Mouse (Mus musculus) MEL (cell line): ENCODE measurements around the gene Itpr2. TPM values are rescaled to one million over a fixed set of nuclear protein-coding genes. Genes with fewer than 3 reads are reported as not detected.

Experiments
- DNase-seq: peaks from one replicate; pipeline ENCODE4 v3.0.0; 2011; ENCODE audit warnings: low read depth, low spot score
- H3K27ac ChIP-seq: 2 replicates; pipeline ENCODE4 v1.5.1; 2012; ENCODE audit warnings: low read depth, mild to moderate bottlenecking, control low read depth, low read length, moderate library complexity; ENCODE audit not compliant: control insufficient read depth
- H3K27me3 ChIP-seq, 2 experiments: fragments of 150-350 bp in 1 of 2; sonication (generic) in 1 of 2; 2 replicates each; pipeline ENCODE4 v1.6.1; 2012; ENCODE audit warnings: low read length in 2 of 2, mild to moderate bottlenecking in 2 of 2, improper control_type of control experiment in 1 of 2, moderate library complexity in 1 of 2; ENCODE audit not compliant: insufficient read depth in 2 of 2, control insufficient read depth in 1 of 2
- H3K36me3 ChIP-seq, 2 experiments: 2 replicates each; pipeline ENCODE4 v1.6.1; 2012 to 2014; ENCODE audit warnings: low read length in 2 of 2, improper control_type of control experiment in 1 of 2, inconsistent platforms in 1 of 2, mild to moderate bottlenecking in 1 of 2; ENCODE audit not compliant: insufficient read depth in 2 of 2, control insufficient read depth in 1 of 2
- H3K4me1 ChIP-seq, 2 experiments: fragments of 150-350 bp in 1 of 2; sonication (generic) in 1 of 2; 2 replicates each; pipeline ENCODE4 v1.6.1; 2012; ENCODE audit warnings: low read length in 2 of 2, improper control_type of control experiment in 1 of 2, mild to moderate bottlenecking in 1 of 2; ENCODE audit not compliant: insufficient read depth in 2 of 2, control insufficient read depth in 1 of 2
- H3K4me3 ChIP-seq, 2 experiments: fragments of 150-350 bp in 1 of 2; sonication (generic) in 1 of 2; 2 replicates each; pipeline ENCODE4 v1.5.1; 2012; ENCODE audit warnings: low read depth in 2 of 2, low read length in 2 of 2, mild to moderate bottlenecking in 2 of 2, moderate library complexity in 2 of 2, control low read depth in 1 of 2, improper control_type of control experiment in 1 of 2; ENCODE audit not compliant: control insufficient read depth in 1 of 2, insufficient read depth in 1 of 2
- H3K79me2 ChIP-seq: 2 replicates; pipeline ENCODE4 v1.6.1; 2012; ENCODE audit warnings: mild to moderate bottlenecking, low read length, moderate library complexity; ENCODE audit not compliant: control insufficient read depth, poor library complexity, insufficient read depth
- H3K9ac ChIP-seq: 2 replicates; pipeline ENCODE4 v1.6.1; 2012; ENCODE audit warnings: low read depth, mild to moderate bottlenecking, control low read depth, low read length, moderate library complexity; ENCODE audit not compliant: control insufficient read depth, poor library complexity, severe bottlenecking
- H3K9me3 ChIP-seq: fragments of 150-350 bp; sonication (generic); replicated peaks from 2 replicates; pipeline ENCODE4 v1.6.1; 2012; ENCODE audit warnings: mild to moderate bottlenecking, low read length, improper control_type of control experiment, moderate library complexity; ENCODE audit not compliant: insufficient read depth
- BHLHE40 ChIP-seq: IDR thresholded peaks from 2 replicates; pipeline ENCODE4 v1.6.1; 2012; ENCODE audit warnings: low read depth, mild to moderate bottlenecking, inconsistent platforms, low read length, improper control_type of control experiment, borderline replicate concordance
- CHD1 ChIP-seq: IDR thresholded peaks from 2 replicates; pipeline ENCODE4 v1.6.1; 2012; ENCODE audit warnings: low read depth, mild to moderate bottlenecking, inconsistent platforms, low read length, improper control_type of control experiment
- CHD2 ChIP-seq: IDR thresholded peaks from 2 replicates; pipeline ENCODE4 v1.6.1; 2011; ENCODE audit warnings: low read length, improper control_type of control experiment
- CTCF ChIP-seq, 3 experiments: IDR thresholded peaks in 2 of 3; conservative IDR thresholded peaks in 1 of 3; 2 replicates each; pipeline ENCODE4 v1.5.1; 2011 to 2012; ENCODE audit warnings: low read length in 3 of 3, low read depth in 2 of 3, mild to moderate bottlenecking in 2 of 3, improper control_type of control experiment in 1 of 3, inconsistent platforms in 1 of 3, mixed read lengths in 1 of 3, moderate library complexity in 1 of 3; ENCODE audit not compliant: control insufficient read depth in 1 of 3, insufficient read depth in 1 of 3, poor library complexity in 1 of 3, severe bottlenecking in 1 of 3
- E2F4 ChIP-seq: IDR thresholded peaks from 2 replicates; pipeline ENCODE4 v1.6.1; 2011; ENCODE audit warnings: low read depth, low read length, improper control_type of control experiment, borderline replicate concordance
- EP300 ChIP-seq, 2 experiments: IDR thresholded peaks; 2 replicates each; pipeline ENCODE4 v1.6.1; 2011; ENCODE audit warnings: improper control_type of control experiment in 2 of 2, low read length in 2 of 2, low read depth in 1 of 2, mild to moderate bottlenecking in 1 of 2
- ETS1 ChIP-seq: IDR thresholded peaks from 2 replicates; pipeline ENCODE4 v1.6.1; 2012; ENCODE audit warnings: low read depth, mild to moderate bottlenecking, inconsistent platforms, low read length, improper control_type of control experiment, moderate library complexity
- GABPA ChIP-seq: IDR thresholded peaks from 2 replicates; pipeline ENCODE4 v1.6.1; 2012; ENCODE audit warnings: low read depth, mild to moderate bottlenecking, inconsistent platforms, low read length, improper control_type of control experiment, moderate library complexity
- JUND ChIP-seq: IDR thresholded peaks from 2 replicates; pipeline ENCODE4 v1.6.1; 2011; ENCODE audit warnings: low read depth, mild to moderate bottlenecking, improper control_type of control experiment, low read length
- KAT2A ChIP-seq: conservative IDR thresholded peaks from 2 replicates; pipeline ENCODE4 v1.6.1; 2012; ENCODE audit warnings: low read depth, low read length, improper control_type of control experiment, inconsistent platforms
- MAZ ChIP-seq: IDR thresholded peaks from 2 replicates; pipeline ENCODE4 v1.6.1; 2012; ENCODE audit warnings: low read depth, mild to moderate bottlenecking, inconsistent platforms, low read length, improper control_type of control experiment
- MEF2A ChIP-seq: IDR thresholded peaks from 2 replicates; pipeline ENCODE4 v1.6.1; 2014; ENCODE audit warnings: low read depth, mild to moderate bottlenecking, inconsistent platforms, low read length, improper control_type of control experiment; ENCODE audit not compliant: poor library complexity, insufficient replicate concordance, severe bottlenecking; ENCODE audit errors: extremely low read depth
- MYB ChIP-seq: IDR thresholded peaks from 2 replicates; pipeline ENCODE4 v1.6.1; 2011; ENCODE audit warnings: mild to moderate bottlenecking, low read depth, low read length, improper control_type of control experiment
- MYC ChIP-seq: IDR thresholded peaks from 2 replicates; pipeline ENCODE4 v1.6.1; 2011; ENCODE audit warnings: low read depth, mild to moderate bottlenecking, low read length, improper control_type of control experiment, moderate library complexity
- NELFE ChIP-seq: IDR thresholded peaks from 2 replicates; pipeline ENCODE4 v1.6.1; 2011; ENCODE audit warnings: low read depth, low read length, improper control_type of control experiment
- POLR2AphosphoS2 ChIP-seq: IDR thresholded peaks from 2 replicates; pipeline ENCODE4 v1.6.1; 2011; ENCODE audit warnings: low read length, improper control_type of control experiment
- POLR2AphosphoS5 ChIP-seq: IDR thresholded peaks from 2 replicates; pipeline ENCODE4 v1.6.1; 2012; ENCODE audit warnings: low read depth, borderline replicate concordance, mild to moderate bottlenecking, inconsistent platforms, low read length, moderate library complexity, mixed read lengths
- RAD21 ChIP-seq: IDR thresholded peaks from 2 replicates; pipeline ENCODE4 v1.6.1; 2011; ENCODE audit warnings: mild to moderate bottlenecking, low read depth, low read length, improper control_type of control experiment
- SMC3 ChIP-seq: IDR thresholded peaks from 2 replicates; pipeline ENCODE4 v1.6.1; 2011; ENCODE audit warnings: low read depth, low read length, improper control_type of control experiment
- TBP ChIP-seq: IDR thresholded peaks from 2 replicates; pipeline ENCODE4 v1.8.0; 2011; ENCODE audit warnings: low read depth, low read length, improper control_type of control experiment
- TCF12 ChIP-seq: IDR thresholded peaks from 2 replicates; pipeline ENCODE4 v1.6.1; 2014; ENCODE audit warnings: low read depth, mild to moderate bottlenecking, inconsistent platforms, low read length, improper control_type of control experiment, moderate library complexity
- UBTF ChIP-seq: IDR thresholded peaks from 2 replicates; pipeline ENCODE4 v1.6.1; 2012; ENCODE audit warnings: low read depth, mild to moderate bottlenecking, inconsistent platforms, low read length, improper control_type of control experiment, moderate library complexity, borderline replicate concordance; ENCODE audit not compliant: insufficient read depth
- USF1 ChIP-seq: IDR thresholded peaks from 2 replicates; pipeline ENCODE4 v1.6.1; 2014; ENCODE audit warnings: low read depth, mild to moderate bottlenecking, inconsistent platforms, low read length, improper control_type of control experiment, moderate library complexity
- USF2 ChIP-seq, 2 experiments: IDR thresholded peaks; 2 replicates each; pipeline ENCODE4 v1.6.1; 2011 to 2012; ENCODE audit warnings: improper control_type of control experiment in 2 of 2, low read length in 2 of 2, borderline replicate concordance in 1 of 2, inconsistent platforms in 1 of 2, low read depth in 1 of 2, mild to moderate bottlenecking in 1 of 2; ENCODE audit not compliant: insufficient read depth in 1 of 2
- ZNF384 ChIP-seq: IDR thresholded peaks from 2 replicates; pipeline ENCODE4 v1.6.1; 2012; ENCODE audit warnings: low read depth, mild to moderate bottlenecking, inconsistent platforms, low read length, improper control_type of control experiment
- polyA plus RNA-seq, 2 experiments: library from polyadenylated mRNA; stranded (reverse) in 1 of 2; unstranded in 1 of 2; fragments of >175 nt in 1 of 2; fragments of >200 nt in 1 of 2; gene quantifications; 2 replicates each; pipeline versions ENCODE4 v1.2.1 to v1.2.4; 2012; ENCODE audit warnings: low replicate concordance in 2 of 2, low read depth in 1 of 2; ENCODE audit not compliant: insufficient read length in 2 of 2, insufficient read depth in 1 of 2, missing spikeins in 1 of 2
- total RNA-seq: library from RNA; depleted of rRNA; stranded (reverse); fragments of 300-350 nt; gene quantifications from 2 replicates; pipeline ENCODE4 v1.2.3, GENCODE M21; 2012

Itpr2 gene
- total and polyA plus RNA-seq, 3 experiments, result 1.5 to 3.0 TPM; not detected in 1

DNA sequence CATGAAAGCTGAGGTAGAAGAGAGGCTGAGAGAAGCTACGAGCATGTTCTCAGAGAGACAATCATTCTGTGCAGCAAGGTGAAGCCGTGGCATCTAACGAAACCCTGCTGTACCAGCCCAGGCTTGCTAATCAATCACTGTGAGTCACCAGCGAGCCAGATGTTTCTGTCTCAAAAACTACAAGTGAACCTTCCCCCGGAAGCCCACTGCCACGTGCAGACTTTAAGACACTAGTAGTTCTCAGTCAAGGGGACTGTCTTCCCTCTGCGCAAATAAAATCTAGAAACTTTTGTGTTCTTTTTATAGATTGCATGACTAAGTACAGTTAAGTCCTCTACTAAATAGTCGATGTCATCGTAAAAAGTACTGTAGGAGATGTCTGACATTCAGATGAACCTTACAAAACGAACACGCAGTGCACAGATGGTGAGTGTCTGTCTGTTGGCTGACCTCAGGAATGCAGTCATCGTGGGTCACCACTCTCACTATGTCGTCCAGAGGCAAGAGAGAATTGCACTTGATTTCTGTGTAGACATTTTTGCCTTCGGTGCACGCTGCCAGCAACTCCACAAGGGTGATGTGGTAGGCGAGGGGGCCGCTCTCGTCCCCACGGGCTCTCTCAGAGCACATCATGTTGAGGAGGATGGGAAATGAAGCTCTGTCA is 177.3 kb downstream of the Itpr2 start:
- DNase-seq, result no peak
- no peak overlapping the region for H3K27ac ChIP-seq
- no peaks in the 10 kb centered on the region for H3K9me3 ChIP-seq
- H3K4me1 ChIP-seq, result peaks cover 0 to 9% of the 10 kb centered on the region in 2 experiments; a peak in 1 of 4 replicates
- no peaks in the 10 kb centered on the region for H3K79me2 ChIP-seq
- H3K4me3 ChIP-seq, result no peak overlapping the region
- H3K36me3 ChIP-seq, result peaks cover 0 to 5% of the 10 kb centered on the region in 2 experiments; a peak in 2 of 4 replicates
- H3K27me3 ChIP-seq, result no peaks in the 10 kb centered on the region
- no peak overlapping the region for H3K9ac ChIP-seq
- TF ChIP-seq UBTF (no peak), USF1 (no peak), CTCF (IDR thresholded peaks at IDR 0.05 in 2 of 3, conservative IDR thresholded peaks at IDR 0.05 in 1 of 3; ENCODE audit: control insufficient read depth in 1 of 3, insufficient read depth in 1 of 3, low read depth in 2 of 3, low read length in 3 of 3, poor library complexity in 1 of 3, severe bottlenecking in 1 of 3) (no peak), CHD2 (no peak)

DNA sequence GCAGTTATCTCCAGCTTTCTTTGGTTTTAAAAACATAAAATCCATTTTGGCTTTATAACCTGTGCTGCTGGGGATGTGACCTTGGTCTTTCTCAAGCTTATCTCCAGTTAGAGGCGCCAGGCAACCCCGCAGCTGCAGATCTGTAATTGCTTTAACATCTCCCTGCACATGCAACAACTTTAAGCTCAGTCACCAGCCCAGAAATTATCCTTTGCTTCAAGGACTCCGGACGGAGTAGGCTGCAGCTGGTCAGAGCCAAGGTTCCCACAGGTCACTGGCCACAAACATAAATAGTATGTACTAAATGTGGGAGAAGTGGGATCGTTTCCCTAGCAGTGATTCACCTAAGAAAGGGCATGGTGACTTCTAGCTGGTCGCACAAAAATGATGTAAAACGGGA is 179.5 kb downstream of the Itpr2 start:
- Histone ChIP-seq H3K36me3 (peaks cover 0 to 5% of the 10 kb centered on the region in 2 experiments; a peak in 2 of 4 replicates), H3K9me3 (no peaks in the 10 kb centered on the region), H3K4me3 (no peak overlapping the region), H3K27me3 (no peaks in the 10 kb centered on the region), H3K27ac (no peak overlapping the region), H3K79me2 (no peaks in the 10 kb centered on the region), H3K9ac (no peak overlapping the region), H3K4me1 (peaks cover 0 to 9% of the 10 kb centered on the region in 2 experiments; a peak in 1 of 4 replicates)
- no peak for TF ChIP-seq ETS1
- no peak for TF ChIP-seq POLR2AphosphoS2
- TF ChIP-seq POLR2AphosphoS5, result no peak
- TF ChIP-seq CHD2, result no peak
- TF ChIP-seq CHD1, result no peak
- no peak for TF ChIP-seq MEF2A
- no peak for DNase-seq

DNA sequence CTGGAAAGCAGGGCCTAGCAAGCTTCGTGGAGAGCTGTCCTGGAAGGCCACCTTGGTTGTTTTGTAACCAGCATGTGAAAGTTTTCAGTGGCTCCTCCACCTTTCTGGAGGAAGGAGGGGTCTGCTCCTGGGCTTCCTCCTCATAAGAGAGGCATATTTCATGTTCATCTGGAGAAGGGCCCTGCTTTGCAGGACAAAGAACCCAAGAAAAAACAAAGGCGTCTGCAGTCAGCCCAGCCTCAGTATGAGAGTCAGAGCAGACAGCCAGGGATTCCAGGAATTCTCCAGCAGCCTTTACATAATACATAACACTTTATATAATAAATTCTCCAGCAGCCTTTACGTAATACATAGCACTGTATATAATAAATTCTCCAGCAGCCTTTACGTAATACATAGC is 180.1 kb downstream of the Itpr2 start:
- Histone ChIP-seq H3K9me3 (no peaks in the 10 kb centered on the region), H3K36me3 (peaks cover 0 to 5% of the 10 kb centered on the region in 2 experiments; a peak in 2 of 4 replicates), H3K27me3 (no peaks in the 10 kb centered on the region), H3K79me2 (no peaks in the 10 kb centered on the region), H3K4me3 (no peak overlapping the region), H3K9ac (no peak overlapping the region), H3K4me1 (peaks cover 0 to 9% of the 10 kb centered on the region in 2 experiments; a peak in 1 of 4 replicates), H3K27ac (no peak overlapping the region)
- no peak for TF ChIP-seq E2F4
- TF ChIP-seq KAT2A, result no peak
- no peak for TF ChIP-seq CHD1
- no peak for TF ChIP-seq MYC
- no peak for TF ChIP-seq ZNF384
- no peak for TF ChIP-seq SMC3
- no peak for TF ChIP-seq TCF12
- no peak for TF ChIP-seq JUND
- TF ChIP-seq RAD21, result no peak
- TF ChIP-seq BHLHE40, result no peak
- no peak for TF ChIP-seq MAZ
- no peak for TF ChIP-seq MYB
- no peak for TF ChIP-seq EP300 (IDR thresholded peaks at IDR 0.05; ENCODE audit: low read depth in 1 of 2, low read length in 2 of 2)
- TF ChIP-seq NELFE, result no peak
- no peak for TF ChIP-seq USF2 (IDR thresholded peaks at IDR 0.05; ENCODE audit: borderline replicate concordance in 1 of 2, insufficient read depth in 1 of 2, low read depth in 1 of 2, low read length in 2 of 2)
- no peak for TF ChIP-seq CHD2
- no peak for TF ChIP-seq TBP
- no peak for TF ChIP-seq GABPA
- no peak for DNase-seq
